Mouse (Mus musculus): ENCODE results near the gene Capn13. TPM values are rescaled to one million over a fixed set of nuclear protein-coding genes. Genes with fewer than 3 reads are reported as not detected.

Gene Capn13
- total and polyA plus RNA-seq, 2 experiments from 2014 or later = not detected

- ATAC-seq (ENCODE audit: insufficient read depth, low read depth) (no peak), DNase-seq (ENCODE audit: low spot score) (peak; percentile 67)
- TF ChIP-seq CTCF (IDR thresholded peaks at IDR 0.05; ENCODE audit: low read depth) = peak; percentile 83
- TF ChIP-seq EP300 (IDR thresholded peaks at IDR 0.05; ENCODE audit: low read depth) = no peak
- Histone ChIP-seq H3K27ac (ENCODE audit: low read depth) (no peak overlapping the region), H3K4me3 (ENCODE audit: low read depth, low read length) (no peak overlapping the region), H3K4me1 (ENCODE audit: control insufficient read depth, insufficient read depth) (no peaks in the 10 kb centered on the region), H3K9me3 (replicated peaks; ENCODE audit: control insufficient read depth, low read length) (no peaks in the 10 kb centered on the region), H3K27me3 (ENCODE audit: control insufficient read depth, insufficient read depth, low read length) (peaks cover 20% of the 10 kb centered on the region), H3K36me3 (replicated peaks; ENCODE audit: control insufficient read depth, insufficient read depth, low read length) (no peaks in the 10 kb centered on the region), H3K9ac (replicated peaks; ENCODE audit: low read depth, low read length) (no peak overlapping the region), H3K4me2 (ENCODE audit: low read depth, low read length) (no peak overlapping the region)
- 24% methylated on average over 5 of the region's 5 CpGs for WGBS
Observed at GRCm38 (mm10) chr17:73303217-73303616, 97.4 kb downstream of the Capn13 start.

- peaks cover 20% of the 10 kb centered on the region for H3K27me3 ChIP-seq (ENCODE audit: control insufficient read depth, insufficient read depth, low read length)
- no peak overlapping the region for H3K9ac ChIP-seq (replicated peaks; ENCODE audit: low read depth, low read length)
- H3K9me3 ChIP-seq (replicated peaks; ENCODE audit: control insufficient read depth, low read length) = no peaks in the 10 kb centered on the region
- 3% methylated on average over 10 of the region's 10 CpGs for WGBS
- DNase-seq (ENCODE audit: low spot score) = peak; percentile 83
- peak; percentile 75 for ATAC-seq (ENCODE audit: insufficient read depth, low read depth)
- no peak overlapping the region for H3K4me3 ChIP-seq (ENCODE audit: low read depth, low read length)
- H3K27ac ChIP-seq (ENCODE audit: low read depth) = no peak overlapping the region
- H3K4me1 ChIP-seq (ENCODE audit: control insufficient read depth, insufficient read depth) = no peaks in the 10 kb centered on the region
- H3K36me3 ChIP-seq (replicated peaks; ENCODE audit: control insufficient read depth, insufficient read depth, low read length) = no peaks in the 10 kb centered on the region
- TF ChIP-seq CTCF (IDR thresholded peaks at IDR 0.05; ENCODE audit: low read depth) (peak; percentile 98), EP300 (IDR thresholded peaks at IDR 0.05; ENCODE audit: low read depth) (no peak)
- H3K4me2 ChIP-seq (ENCODE audit: low read depth, low read length) = no peak overlapping the region
Observed at GRCm38 (mm10) chr17:73302104-73302503, 98.6 kb downstream of the Capn13 start.

- Histone ChIP-seq H3K36me3 (replicated peaks; ENCODE audit: control insufficient read depth, insufficient read depth, low read length) (no peaks in the 10 kb centered on the region), H3K27ac (ENCODE audit: low read depth) (no peak overlapping the region), H3K27me3 (ENCODE audit: control insufficient read depth, insufficient read depth, low read length) (peaks cover 20% of the 10 kb centered on the region), H3K4me2 (ENCODE audit: low read depth, low read length) (no peak overlapping the region), H3K9ac (replicated peaks; ENCODE audit: low read depth, low read length) (no peak overlapping the region), H3K4me3 (ENCODE audit: low read depth, low read length) (no peak overlapping the region), H3K4me1 (ENCODE audit: control insufficient read depth, insufficient read depth) (no peaks in the 10 kb centered on the region), H3K9me3 (replicated peaks; ENCODE audit: control insufficient read depth, low read length) (no peaks in the 10 kb centered on the region)
- DNase-seq (ENCODE audit: low spot score) (peak; percentile 71), ATAC-seq (ENCODE audit: insufficient read depth, low read depth) (peak; percentile 32; the same call in 1 of the 2 replicates)
- 29% methylated on average over 15 of the region's 15 CpGs for WGBS
- TF ChIP-seq CTCF (IDR thresholded peaks at IDR 0.05; ENCODE audit: low read depth) = peak; percentile 93
- no peak for TF ChIP-seq EP300 (IDR thresholded peaks at IDR 0.05; ENCODE audit: low read depth)
Observed at GRCm38 (mm10) chr17:73301258-73302050, 99.2 kb downstream of the Capn13 start.

GRCm38 (mm10) chr17:73300147-73300880, 100.4 kb downstream of the Capn13 start:
- Histone ChIP-seq H3K4me3 (ENCODE audit: low read depth, low read length) (no peak overlapping the region), H3K36me3 (replicated peaks; ENCODE audit: control insufficient read depth, insufficient read depth, low read length) (no peaks in the 10 kb centered on the region), H3K27me3 (ENCODE audit: control insufficient read depth, insufficient read depth, low read length) (peaks cover 19% of the 10 kb centered on the region), H3K9me3 (replicated peaks; ENCODE audit: control insufficient read depth, low read length) (no peaks in the 10 kb centered on the region), H3K27ac (ENCODE audit: low read depth) (no peak overlapping the region), H3K4me2 (ENCODE audit: low read depth, low read length) (no peak overlapping the region), H3K9ac (replicated peaks; ENCODE audit: low read depth, low read length) (no peak overlapping the region), H3K4me1 (ENCODE audit: control insufficient read depth, insufficient read depth) (no peaks in the 10 kb centered on the region)
- DNase-seq (ENCODE audit: low spot score) (no peak), ATAC-seq (ENCODE audit: insufficient read depth, low read depth) (no peak; the same call in 1 of the 2 replicates)
- no peak for TF ChIP-seq EP300 (IDR thresholded peaks at IDR 0.05; ENCODE audit: low read depth)
- no peak for TF ChIP-seq CTCF (IDR thresholded peaks at IDR 0.05; ENCODE audit: low read depth)
- 48% methylated on average over 7 of the region's 7 CpGs for WGBS

GRCm38 (mm10) chr17:73298981-73299380, 101.7 kb downstream of the Capn13 start:
- TF ChIP-seq CTCF (IDR thresholded peaks at IDR 0.05; ENCODE audit: low read depth) = no peak
- no peak for TF ChIP-seq EP300 (IDR thresholded peaks at IDR 0.05; ENCODE audit: low read depth)
- Histone ChIP-seq H3K9ac (replicated peaks; ENCODE audit: low read depth, low read length) (no peak overlapping the region), H3K4me1 (ENCODE audit: control insufficient read depth, insufficient read depth) (no peaks in the 10 kb centered on the region), H3K27me3 (ENCODE audit: control insufficient read depth, insufficient read depth, low read length) (peaks cover 6% of the 10 kb centered on the region; the same call in 1 of the 2 replicates), H3K4me2 (ENCODE audit: low read depth, low read length) (no peak overlapping the region), H3K4me3 (ENCODE audit: low read depth, low read length) (no peak overlapping the region), H3K36me3 (replicated peaks; ENCODE audit: control insufficient read depth, insufficient read depth, low read length) (no peaks in the 10 kb centered on the region), H3K27ac (ENCODE audit: low read depth) (no peak overlapping the region), H3K9me3 (replicated peaks; ENCODE audit: control insufficient read depth, low read length) (no peaks in the 10 kb centered on the region)
- ATAC-seq (ENCODE audit: insufficient read depth, low read depth) = no peak
- WGBS = 84% methylated on average over 6 of the region's 6 CpGs
- DNase-seq (ENCODE audit: low spot score) = no peak
